Mouse (Mus musculus): ENCODE measurements around the gene Specc1.
A peak's percentile ranks its signal among the peaks of the same experiment; 100 is the strongest.

Specc1 gene

DNA sequence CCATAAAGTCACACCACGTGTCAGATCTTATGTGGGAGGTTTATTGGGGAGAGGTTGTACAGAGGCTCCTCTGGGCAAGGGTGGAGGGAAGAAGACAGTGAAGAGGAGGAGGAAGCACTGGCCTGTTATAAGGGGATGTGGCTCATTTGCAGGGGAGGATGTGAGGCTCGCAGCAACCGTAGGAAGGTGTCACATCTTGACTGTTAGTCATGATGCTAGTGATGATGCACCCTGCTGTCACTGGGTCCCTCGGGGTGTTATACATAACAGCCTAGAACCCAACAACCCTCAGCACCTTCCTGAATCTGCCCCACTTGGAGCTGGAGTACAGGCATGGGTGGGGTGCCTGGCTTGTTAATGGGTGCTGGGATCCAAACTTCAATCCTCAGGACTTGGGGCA, 94.9 kb downstream of the Specc1 start:
- DNase-seq = no peak

- no peak for DNase-seq
These were observed 97.4 kb downstream of the Specc1 start for GRCm38 (mm10) chr11:62053928-62054327.

- DNase-seq = no peak
These were observed 108.0 kb downstream of the Specc1 start for GRCm38 (mm10) chr11:62064565-62064964.

DNA sequence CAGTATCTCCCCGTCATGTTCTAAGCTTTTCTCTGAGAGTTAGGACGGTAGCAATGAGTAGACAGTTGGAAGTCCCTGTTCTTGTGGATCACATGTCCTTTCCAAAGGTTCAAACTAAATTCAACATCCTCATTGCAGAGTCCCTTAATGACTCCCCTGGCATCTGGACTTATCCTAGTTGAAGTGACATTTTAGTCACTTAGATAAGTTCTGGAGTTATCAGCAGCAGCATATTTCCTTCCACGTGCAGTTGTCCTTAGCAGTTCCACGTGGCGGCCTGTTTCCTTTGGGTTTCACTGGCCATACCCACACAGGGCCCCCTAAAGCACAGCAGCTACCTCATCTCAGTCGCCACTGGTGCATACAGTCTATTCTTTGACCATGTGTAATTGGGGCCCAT, 109.1 kb downstream of the Specc1 start:
- no peak for DNase-seq

- peak; percentile 59 for DNase-seq
These were observed 113.0 kb downstream of the Specc1 start for GRCm38 (mm10) chr11:62069554-62069953.

GRCm38 (mm10) chr11:62070206-62070605, 113.6 kb downstream of the Specc1 start:
- DNase-seq = peak; percentile 68

- no peak for DNase-seq
These were observed 115.8 kb downstream of the Specc1 start for GRCm38 (mm10) chr11:62072406-62072805.

- DNase-seq = no peak
These were observed 117.1 kb downstream of the Specc1 start for GRCm38 (mm10) chr11:62073575-62074140.

DNA sequence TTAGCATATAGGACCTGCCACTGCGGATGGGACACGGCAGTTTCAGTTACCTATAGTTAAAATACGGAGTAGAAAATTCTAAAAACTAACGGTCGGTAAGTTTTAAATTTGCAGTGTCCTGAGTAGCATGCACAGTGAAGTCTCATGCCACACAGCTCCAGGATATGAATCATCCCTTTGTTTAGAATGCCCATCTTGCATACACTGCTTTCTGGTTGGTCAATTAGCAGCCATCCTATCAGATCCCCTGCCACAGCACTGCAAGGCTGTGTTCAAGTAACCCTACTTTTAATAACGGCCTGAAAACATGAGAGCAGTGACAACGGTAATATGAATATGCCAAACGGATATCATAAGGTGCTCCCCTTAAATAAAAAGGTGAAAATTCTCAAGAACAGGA, 118.0 kb downstream of the Specc1 start:
- DNase-seq = no peak

DNA sequence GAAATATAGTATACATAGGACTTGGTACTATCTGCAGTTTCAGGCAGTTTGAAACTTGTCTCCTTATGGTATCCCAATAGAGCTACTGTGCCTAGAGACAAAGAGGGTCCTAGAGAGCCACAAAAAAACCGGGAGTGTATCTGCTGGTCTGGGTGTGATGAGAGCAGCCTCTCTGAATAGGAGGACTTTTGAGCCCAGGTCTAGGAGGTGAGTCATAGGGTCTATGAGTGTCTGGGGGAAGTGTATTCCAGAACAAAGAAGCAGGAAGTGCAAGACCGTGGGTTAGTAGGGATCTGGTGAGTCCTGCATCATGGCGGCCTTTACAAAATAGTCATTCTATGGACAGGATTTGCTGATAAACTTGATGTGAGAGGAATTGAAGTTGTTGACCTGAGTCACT, 118.5 kb downstream of the Specc1 start:
- no peak for DNase-seq

GRCm38 (mm10) chr11:62075551-62075950, 119.0 kb downstream of the Specc1 start:
- DNase-seq = no peak

DNA sequence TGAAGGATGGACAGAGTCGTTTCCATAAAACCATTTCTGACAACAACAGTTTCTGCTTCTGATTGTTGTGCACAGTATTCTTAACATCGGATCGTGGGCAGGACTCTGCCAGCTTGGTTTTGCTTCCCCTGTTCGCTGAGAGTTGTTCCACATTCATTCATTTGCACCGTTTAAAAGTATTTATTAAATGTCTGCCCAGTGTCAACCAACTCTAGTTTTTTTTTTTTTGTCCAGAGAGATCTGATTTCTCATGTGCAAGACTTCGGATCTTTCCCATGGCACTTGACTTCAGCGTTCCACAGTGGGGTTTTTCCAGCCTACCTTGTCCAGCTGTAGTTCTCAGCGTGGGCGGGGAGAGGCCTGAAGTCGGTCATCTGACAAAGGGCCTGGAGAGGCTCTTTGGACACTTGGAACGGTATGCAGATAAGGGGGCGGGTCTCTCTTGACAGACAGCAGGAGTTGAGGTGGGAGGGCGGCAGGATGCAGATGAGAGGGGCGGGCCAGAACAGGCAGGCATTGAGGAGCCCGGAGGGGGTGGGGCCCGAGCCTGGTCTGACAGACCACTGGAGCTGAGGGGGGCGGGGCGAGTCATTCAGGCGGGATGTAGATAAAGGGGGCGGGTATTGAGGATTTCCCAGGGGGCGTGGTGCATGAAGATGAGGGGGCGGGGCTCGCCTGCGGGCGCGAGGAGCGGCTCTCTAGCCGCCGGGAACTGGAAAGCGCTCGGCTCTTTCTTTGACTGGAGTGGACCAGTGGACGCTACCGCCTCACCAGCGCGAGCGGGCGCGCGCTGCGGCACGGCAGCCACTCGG, 120.0 kb downstream of the Specc1 start:
- peak; percentile 88 for DNase-seq

DNA sequence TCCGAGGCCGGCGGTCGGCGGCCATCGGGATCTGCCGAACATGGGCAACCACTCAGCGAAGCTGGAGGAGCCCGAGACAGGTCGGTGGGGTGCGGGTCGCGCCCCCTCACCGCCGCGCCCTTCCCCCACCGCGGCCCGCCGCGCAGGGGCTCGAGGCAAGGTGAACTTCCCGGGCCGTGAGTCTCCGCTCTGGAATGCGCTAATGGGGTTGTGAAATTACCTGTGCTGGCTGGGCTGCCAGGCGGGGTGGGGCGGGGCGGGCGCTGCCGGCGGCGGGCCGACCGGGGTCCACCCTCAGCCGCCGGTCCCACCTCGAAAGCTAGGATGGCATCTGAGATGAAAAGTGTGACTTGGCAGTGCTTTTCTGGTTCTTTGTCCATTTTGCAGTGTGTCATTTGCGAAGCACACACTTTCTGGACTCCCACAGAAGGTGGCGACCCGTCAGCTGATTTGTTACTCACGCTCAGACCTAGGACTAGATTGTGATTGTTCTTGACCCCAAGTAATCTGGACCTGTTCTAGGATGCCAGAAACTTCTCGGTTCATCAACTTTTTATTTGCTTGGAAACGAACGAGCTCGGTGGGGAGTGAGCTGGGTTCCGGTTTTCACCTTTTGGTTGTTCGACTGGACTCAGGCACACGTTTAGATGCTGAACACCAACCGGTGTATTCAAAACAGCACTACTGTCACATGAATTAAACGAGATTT, 120.7 kb downstream of the Specc1 start:
- no peak for DNase-seq

DNA sequence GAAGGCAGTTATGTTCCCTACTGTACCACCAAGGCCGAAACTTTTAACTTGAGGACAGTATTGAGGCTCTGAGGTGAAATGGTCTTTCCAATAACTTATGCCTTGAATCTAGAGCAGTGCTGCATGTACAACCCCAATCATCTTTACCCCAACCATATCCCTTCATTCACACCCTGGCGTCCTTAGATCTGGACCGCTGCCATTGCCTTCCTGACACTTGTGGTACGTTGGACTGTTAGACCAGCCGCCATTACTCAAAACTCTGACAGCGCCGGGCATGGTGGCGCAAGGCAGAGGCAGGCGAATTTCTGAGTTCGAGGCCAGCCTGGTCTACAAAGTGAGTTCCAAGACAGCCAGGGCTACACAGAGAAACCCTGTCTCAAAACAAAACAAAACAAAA, 121.8 kb downstream of the Specc1 start:
- DNase-seq = no peak

GRCm38 (mm10) chr11:62079100-62079857, 122.7 kb downstream of the Specc1 start:
- DNase-seq = no peak

GRCm38 (mm10) chr11:62080476-62080875, 123.9 kb downstream of the Specc1 start:
- DNase-seq = no peak

DNA sequence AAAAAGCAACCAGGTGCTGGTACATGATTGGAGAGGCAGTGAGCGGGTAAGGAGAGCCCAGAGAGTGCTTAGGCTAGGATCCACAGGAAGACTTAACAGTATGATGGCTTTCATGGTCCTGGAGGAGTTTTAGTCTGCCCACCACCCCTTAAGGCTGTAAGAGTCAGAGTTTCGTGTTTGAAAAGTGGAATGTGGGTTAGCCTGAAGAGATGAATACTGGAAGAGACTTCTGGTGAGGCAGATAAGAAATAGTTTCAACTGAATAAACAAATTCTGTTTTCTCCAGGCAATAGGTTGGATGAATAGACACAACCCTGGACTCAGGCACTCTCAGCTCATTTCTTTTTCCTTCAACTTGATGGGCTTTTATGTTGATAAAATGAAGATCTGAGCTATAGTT, 130.1 kb downstream of the Specc1 start:
- no peak for DNase-seq

GRCm38 (mm10) chr11:62087051-62087450, 130.5 kb downstream of the Specc1 start:
- DNase-seq = no peak

DNA sequence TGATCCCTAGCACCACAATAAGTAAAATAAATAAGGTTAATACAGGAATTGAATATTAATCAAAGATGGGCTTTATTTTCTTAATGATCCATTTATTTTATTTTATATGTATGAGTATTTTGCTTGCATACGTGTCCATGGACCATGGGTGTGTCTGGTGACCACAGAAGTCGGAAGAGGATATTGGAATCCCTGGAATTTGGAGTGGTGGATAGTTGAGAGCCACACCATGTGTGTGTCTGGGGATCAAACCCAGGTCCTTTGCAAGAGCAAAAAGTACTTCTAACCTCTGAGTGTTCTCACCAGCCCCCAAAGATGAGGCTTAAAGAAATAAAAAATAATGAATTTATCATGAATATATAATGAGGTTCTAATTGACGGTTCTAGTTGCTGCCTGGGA, 132.1 kb downstream of the Specc1 start:
- DNase-seq = no peak

DNA sequence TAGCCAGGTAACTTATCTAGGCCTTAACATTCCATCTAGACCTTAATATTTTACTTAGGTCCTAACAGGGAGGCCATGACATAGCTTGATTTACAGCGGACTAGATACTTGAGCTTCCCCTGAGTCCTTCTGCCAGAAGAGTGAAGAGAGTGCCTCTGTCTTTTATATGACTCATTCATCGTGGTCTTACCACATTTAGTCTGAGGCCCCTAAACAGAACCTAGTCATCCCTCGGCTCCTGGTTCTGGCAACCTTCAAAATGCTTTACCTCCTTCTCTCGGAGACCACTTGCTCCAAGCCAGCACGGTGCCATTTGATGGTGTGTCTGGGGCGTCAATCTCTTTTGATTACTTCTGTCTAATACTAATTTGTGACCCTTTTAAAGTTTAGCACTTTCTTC, 133.8 kb downstream of the Specc1 start:
- DNase-seq = no peak

GRCm38 (mm10) chr11:62103380-62103911, 146.9 kb downstream of the Specc1 start:
- no peak for DNase-seq

DNA sequence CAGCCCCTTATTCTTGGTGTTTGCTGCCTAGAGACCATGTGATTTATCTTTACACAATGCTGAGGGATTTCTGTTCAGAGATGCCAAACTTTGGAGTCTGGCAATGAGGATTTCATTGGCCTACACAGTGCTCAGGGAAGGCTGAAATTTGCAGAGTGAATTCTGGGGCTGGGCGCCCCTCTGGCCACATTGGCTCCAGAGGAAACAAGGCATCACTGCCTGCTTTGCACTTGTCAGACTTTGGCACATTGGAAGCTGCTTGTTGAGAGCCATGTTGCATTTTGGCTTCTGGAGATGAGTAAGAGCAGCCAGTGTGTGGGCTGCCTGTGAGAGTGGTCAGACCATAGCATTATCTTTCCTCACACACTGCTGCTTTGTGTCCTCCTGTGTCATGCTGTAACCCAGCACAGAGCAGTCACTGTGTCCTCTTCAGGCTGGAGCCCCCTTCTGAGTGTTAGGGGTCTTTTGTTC, 149.9 kb downstream of the Specc1 start:
- DNase-seq = no peak

DNA sequence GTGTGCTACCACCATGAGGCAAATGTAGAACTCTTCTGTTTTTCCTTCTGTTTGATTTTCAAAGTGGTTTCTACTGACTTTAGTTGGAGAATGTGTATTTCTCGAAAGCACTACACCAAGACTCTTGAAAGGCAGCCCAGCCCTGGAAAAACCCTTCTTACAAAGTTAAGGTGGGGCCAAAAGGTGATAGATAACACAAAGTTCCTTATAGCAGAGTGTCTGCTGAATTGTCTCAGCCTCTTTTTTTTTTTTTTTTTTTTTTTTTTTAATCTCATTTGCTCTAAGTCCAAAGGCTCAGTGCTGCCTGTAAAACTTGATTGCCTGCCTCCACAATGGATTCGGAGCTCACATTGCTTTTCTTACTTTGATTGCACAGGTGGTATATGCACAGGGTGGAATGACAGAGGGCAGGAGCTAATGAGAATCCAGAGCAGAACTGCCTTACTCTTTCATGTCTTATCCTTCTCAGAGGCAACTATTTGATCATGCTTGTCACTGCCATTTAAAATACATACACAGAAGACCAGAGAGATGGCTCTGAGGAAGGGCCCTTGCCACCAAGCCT, 150.8 kb downstream of the Specc1 start:
- no peak for DNase-seq

Data from cerebellum, adult 9-11 months (tissue).